Mouse (Mus musculus) liver, embryonic 14.5 days (tissue): ENCODE data around the gene Nccrp1.

Source experiments
- CTCF ChIP-seq: IDR thresholded peaks from 2 replicates; pipeline ENCODE4 v1.5.1; 2016; ENCODE audit warnings: antibody characterized with exemption, low read depth, control low read depth
- EP300 ChIP-seq: IDR thresholded peaks from 2 replicates; pipeline ENCODE4 v1.6.1; 2016; ENCODE audit warnings: antibody characterized with exemption, low read depth

DNA sequence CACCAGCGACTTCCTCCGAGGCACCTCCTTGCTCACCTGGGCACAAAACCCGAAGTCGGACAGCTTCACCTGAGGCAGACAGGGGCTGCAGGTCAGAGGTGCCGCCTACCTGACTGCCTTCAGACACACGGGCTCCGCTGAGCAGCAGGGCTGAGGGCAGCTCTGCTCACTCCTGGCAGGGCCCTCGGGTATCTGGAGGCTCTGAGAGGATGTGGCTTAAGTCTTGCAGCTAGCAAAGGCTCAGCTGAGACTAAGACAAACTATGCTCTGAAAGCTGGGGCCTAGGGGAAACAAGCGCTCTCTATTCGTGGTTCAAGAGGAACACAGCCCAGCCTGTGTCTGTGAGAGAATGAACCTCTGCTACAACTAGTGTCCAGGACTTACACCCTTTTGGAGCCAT lies 13.8 kb upstream of the Nccrp1 start:
- TF ChIP-seq EP300 (no peak), CTCF (no peak)
